Mouse (Mus musculus) liver, postnatal 0 days (tissue): ENCODE results near the gene F2rl1. TPM values are rescaled to one million over a fixed set of nuclear protein-coding genes. Genes with fewer than 3 reads are reported as not detected.

ENCODE experiments used
- ATAC-seq: fragments of 200-750 bp; cut with Nextera tagmentation; 2 replicates; pipeline ENCODE4 v1.8.0; 2017; ENCODE audit warnings: mild to moderate bottlenecking, moderate library complexity
- DNase-seq: peaks from one replicate; pipeline ENCODE4 v3.0.0-alpha.2; 2016
- H3K27ac ChIP-seq: fragments of 300-500 bp; sonication (generic); 2 replicates; pipeline ENCODE4 v1.5.1; 2014; ENCODE audit warnings: antibody characterized with exemption, moderate library complexity, mild to moderate bottlenecking, low read depth
- H3K27me3 ChIP-seq: fragments of 300-500 bp; sonication (generic); 2 replicates; pipeline ENCODE4 v1.6.1; 2014; ENCODE audit warnings: low read length, control low read depth, mixed read lengths; ENCODE audit not compliant: insufficient read depth
- H3K36me3 ChIP-seq: fragments of 300-500 bp; sonication (generic); replicated peaks from 2 replicates; pipeline ENCODE4 v1.6.1; 2014; ENCODE audit warnings: mild to moderate bottlenecking, control low read depth, low read length, moderate library complexity, mixed read lengths; ENCODE audit not compliant: insufficient read depth
- H3K4me1 ChIP-seq: fragments of 300-500 bp; sonication (generic); 2 replicates; pipeline ENCODE4 v1.6.1; 2014; ENCODE audit warnings: antibody characterized with exemption, mild to moderate bottlenecking, control low read depth; ENCODE audit not compliant: insufficient read depth
- H3K4me2 ChIP-seq: fragments of 300-500 bp; sonication (generic); 2 replicates; pipeline ENCODE4 v1.6.1; 2014; ENCODE audit warnings: low read depth, mild to moderate bottlenecking, low read length, moderate library complexity, mixed read lengths
- H3K4me3 ChIP-seq: fragments of 300-500 bp; sonication (generic); 2 replicates; pipeline ENCODE4 v1.5.1; 2014; ENCODE audit warnings: low read depth, low read length
- H3K9ac ChIP-seq: fragments of 300-500 bp; sonication (generic); replicated peaks from 2 replicates; pipeline ENCODE4 v1.6.1; 2014; ENCODE audit warnings: mild to moderate bottlenecking, moderate library complexity
- H3K9me3 ChIP-seq: fragments of 300-500 bp; sonication (generic); 2 replicates; pipeline ENCODE4 v1.6.1; 2016; ENCODE audit warnings: mild to moderate bottlenecking, control low read depth, low read length, mixed read lengths
- CTCF ChIP-seq: sonication (generic); IDR thresholded peaks from 2 replicates; pipeline ENCODE4 v1.5.1; 2016; ENCODE audit warnings: antibody characterized with exemption, low read depth
- EP300 ChIP-seq: IDR thresholded peaks from 2 replicates; pipeline ENCODE4 v1.6.1; 2016; ENCODE audit warnings: antibody characterized with exemption, low read depth, mild to moderate bottlenecking
- WGBS: fragments of 180-500 bp; shearing (Covaris S2); extraction: QIAGEN DNeasy Blood & Tissue Kit; methylation state at CpG from one replicate; pipeline ENCODE4 v1.1.7; 2014; ENCODE audit not compliant: insufficient replicate concordance; 5-methylcytosine and 5-hydroxymethylcytosine counted together
- polyA plus RNA-seq: library from polyadenylated mRNA; unstranded; fragments of >200 nt; fragmentation: Nextera tagmentation; extraction: Ambion mirVana; gene quantifications from 2 replicates; pipeline ENCODE4 v1.2.1, GENCODE M21; 2015

F2rl1 gene
- polyA plus RNA-seq, 1 experiment from 2014 or later: 0.31 TPM

- DNase-seq: no peak
- ATAC-seq: no peak
- 55% methylated on average over 5 of the region's 5 CpGs for WGBS
Observed at GRCm38 (mm10) chr13:95484664-95485063, 40.4 kb downstream of the F2rl1 start.

GRCm38 (mm10) chr13:95481428-95481827 lies 43.6 kb downstream of the F2rl1 start:
- no peaks in the 10 kb centered on the region for H3K4me1 ChIP-seq
- no peaks in the 10 kb centered on the region for H3K36me3 ChIP-seq
- H3K27ac ChIP-seq: no peak overlapping the region
- ATAC-seq: peak; percentile 33; the same call in 1 of the 2 replicates
- H3K27me3 ChIP-seq: no peaks in the 10 kb centered on the region
- 7% methylated on average over 4 of the region's 4 CpGs for WGBS
- no peak overlapping the region for H3K9ac ChIP-seq
- H3K4me3 ChIP-seq: no peak overlapping the region
- H3K4me2 ChIP-seq: no peak overlapping the region
- no peak for TF ChIP-seq EP300
- TF ChIP-seq CTCF: peak; percentile 91
- DNase-seq: peak; percentile 85
- no peaks in the 10 kb centered on the region for H3K9me3 ChIP-seq

More at GRCm38 (mm10) chr13:95484664-95485063, 40.4 kb downstream of the F2rl1 start:
- H3K9ac ChIP-seq: no peak overlapping the region
- TF ChIP-seq EP300 (no peak), CTCF (no peak)
- no peaks in the 10 kb centered on the region for H3K9me3 ChIP-seq
- no peak overlapping the region for H3K27ac ChIP-seq
- H3K4me2 ChIP-seq: no peak overlapping the region
- H3K27me3 ChIP-seq: no peaks in the 10 kb centered on the region
- no peak overlapping the region for H3K4me3 ChIP-seq
- no peaks in the 10 kb centered on the region for H3K36me3 ChIP-seq
- no peaks in the 10 kb centered on the region for H3K4me1 ChIP-seq

- H3K4me1 ChIP-seq: peaks cover 3% of the 10 kb centered on the region
- DNase-seq (no peak), ATAC-seq (no peak)
- H3K9ac ChIP-seq: no peak within 1 kb of the TSS
- TF ChIP-seq EP300: no peak
- no peaks in the 10 kb centered on the region for H3K27me3 ChIP-seq
- WGBS: 85% methylated on average over 21 of the region's 21 CpGs
- no peak within 1 kb of the TSS for H3K4me3 ChIP-seq
- no peaks in the 10 kb centered on the region for H3K36me3 ChIP-seq
- no peak within 1 kb of the TSS for H3K4me2 ChIP-seq
- H3K27ac ChIP-seq: no peak within 1 kb of the TSS
- no peaks in the 10 kb centered on the region for H3K9me3 ChIP-seq
Observed at GRCm38 (mm10) chr13:95478671-95479413, 46.2 kb downstream of the F2rl1 start, which contains the start of gene S100z. TSS of gene S100z (minus strand) at chr13:95478721.

- Histone ChIP-seq H3K4me2 (no peak overlapping the region), H3K9ac (no peak overlapping the region), H3K27ac (no peak overlapping the region), H3K9me3 (no peaks in the 10 kb centered on the region), H3K4me3 (no peak overlapping the region), H3K4me1 (peaks cover 3% of the 10 kb centered on the region), H3K27me3 (no peaks in the 10 kb centered on the region), H3K36me3 (no peaks in the 10 kb centered on the region)
- 52% methylated on average over 6 of the region's 6 CpGs for WGBS
- no peak for DNase-seq
- peak; percentile 15; the same call in 1 of the 2 replicates for ATAC-seq
- TF ChIP-seq EP300 (peak; percentile 93), CTCF (no peak)
Observed at GRCm38 (mm10) chr13:95477173-95477572, 47.9 kb downstream of the F2rl1 start.

- Histone ChIP-seq H3K9ac (no peak overlapping the region), H3K9me3 (no peaks in the 10 kb centered on the region), H3K27me3 (no peaks in the 10 kb centered on the region), H3K4me2 (0 out of 2 replicates have a peak overlapping the region, but pooled peaks have one; percentile 26), H3K27ac (no peak overlapping the region), H3K36me3 (no peaks in the 10 kb centered on the region), H3K4me3 (no peak overlapping the region), H3K4me1 (peaks cover 3% of the 10 kb centered on the region)
- DNase-seq (no peak), ATAC-seq (peak; percentile 33; the same call in 1 of the 2 replicates)
- TF ChIP-seq EP300 (peak; percentile 80), CTCF (no peak)
- 38% methylated on average over 7 of the region's 7 CpGs for WGBS
Observed at GRCm38 (mm10) chr13:95475124-95475523, 49.9 kb downstream of the F2rl1 start.

- DNase-seq: no peak
- ATAC-seq: 0 out of 2 replicates have a peak, but pooled peaks have one; percentile 38
- WGBS: 51% methylated on average over 3 of the region's 3 CpGs
- TF ChIP-seq EP300 (peak; percentile 70), CTCF (no peak)
- H3K27ac ChIP-seq: no peak overlapping the region
- H3K4me1 ChIP-seq: peaks cover 3% of the 10 kb centered on the region
- no peak overlapping the region for H3K4me2 ChIP-seq
- H3K27me3 ChIP-seq: no peaks in the 10 kb centered on the region
- no peak overlapping the region for H3K4me3 ChIP-seq
- H3K9ac ChIP-seq: no peak overlapping the region
- H3K9me3 ChIP-seq: no peaks in the 10 kb centered on the region
- H3K36me3 ChIP-seq: no peaks in the 10 kb centered on the region
Observed at GRCm38 (mm10) chr13:95474294-95474693, 50.7 kb downstream of the F2rl1 start.
